Mouse (Mus musculus): ENCODE data around the gene Vmn1r213. TPM values are rescaled to one million over a fixed set of nuclear protein-coding genes. Genes with fewer than 3 reads are reported as not detected.

Vmn1r213 gene
- polyA plus RNA-seq (2015; fragmentation: Nextera tagmentation; extraction: Ambion mirVana), result not detected in 2 replicates

DNA sequence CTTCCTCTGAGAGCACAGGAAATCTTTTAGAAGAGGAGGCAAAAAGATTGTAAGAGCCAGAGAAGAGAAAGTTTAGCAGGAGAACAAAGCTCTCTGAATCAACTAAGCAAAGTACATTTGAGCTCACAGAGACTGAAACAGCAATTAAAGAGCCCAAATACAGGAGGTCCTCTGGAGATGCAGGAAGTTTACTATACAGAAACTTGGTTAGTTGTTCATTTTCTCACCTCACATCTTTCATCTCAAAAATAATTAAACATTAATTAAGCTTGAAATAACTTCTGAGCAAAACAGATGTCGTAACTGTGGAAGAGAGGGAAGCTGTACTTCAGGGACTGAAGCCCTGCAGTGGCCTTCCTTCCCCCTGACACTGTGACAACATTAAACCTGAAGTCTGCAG lies at the start of gene Vmn1r213:
Gene Vmn1r213, plus strand, starts transcription at position 301 of the 400 bp plus-strand sequence.
- H3K36me3 ChIP-seq, result no peaks in the 10 kb centered on the region
- WGBS, result 88% methylated on average over 1 of the region's 1 CpGs
- no peak within 1 kb of the TSS for H3K9ac ChIP-seq
- H3K4me1 ChIP-seq (replicated peaks), result no peaks in the 10 kb centered on the region
- H3K9me3 ChIP-seq, result no peaks in the 10 kb centered on the region
- no peak within 1 kb of the TSS for H3K4me2 ChIP-seq
- H3K4me3 ChIP-seq, result no peak within 1 kb of the TSS
- no peak for ATAC-seq (ENCODE audit: low FRiP score)
- no peaks in the 10 kb centered on the region for H3K27me3 ChIP-seq
- no peak within 1 kb of the TSS for H3K27ac ChIP-seq

DNA sequence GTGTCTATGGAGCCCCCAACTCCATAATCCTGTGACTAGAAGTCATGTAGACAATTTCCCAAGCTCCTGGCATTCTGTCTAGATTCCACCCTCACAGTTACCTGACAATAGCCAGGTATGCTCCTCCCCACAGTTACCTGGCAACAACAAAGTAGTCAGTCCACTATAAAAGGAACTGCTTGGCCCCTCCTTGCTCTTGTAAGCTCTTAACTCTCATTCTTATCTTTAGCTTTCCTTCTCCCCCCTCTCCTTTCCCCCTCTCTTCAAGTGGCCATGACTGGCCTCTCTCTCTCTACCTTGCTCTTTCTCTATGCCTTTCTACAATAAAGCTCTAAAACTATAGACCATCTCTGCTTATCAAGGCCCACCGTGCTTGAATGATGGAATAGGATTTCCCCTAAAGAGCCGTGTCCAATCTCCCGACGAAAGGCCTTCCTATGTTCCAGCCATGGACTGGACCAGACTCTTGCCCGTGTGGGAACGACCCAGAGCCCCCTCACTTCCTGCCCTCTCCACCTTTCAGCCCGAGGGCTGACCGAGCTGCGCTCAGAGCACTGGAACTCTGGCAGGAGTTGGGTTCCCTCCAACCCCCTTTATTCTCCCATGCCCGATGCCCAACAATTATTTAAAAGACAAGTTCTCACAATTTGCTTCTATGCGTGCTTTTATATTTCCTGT lies 17.1 kb upstream of the Vmn1r213 start:
- no peaks in the 10 kb centered on the region for H3K9me3 ChIP-seq
- no peaks in the 10 kb centered on the region for H3K36me3 ChIP-seq
- WGBS, result 91% methylated on average over 11 of the region's 11 CpGs
- H3K9ac ChIP-seq, result no peak overlapping the region
- no peaks in the 10 kb centered on the region for H3K27me3 ChIP-seq
- no peak for ATAC-seq (ENCODE audit: low FRiP score)
- no peak overlapping the region for H3K4me2 ChIP-seq
- no peaks in the 10 kb centered on the region for H3K4me1 ChIP-seq (replicated peaks)
- H3K4me3 ChIP-seq, result no peak overlapping the region
- no peak overlapping the region for H3K27ac ChIP-seq

DNA sequence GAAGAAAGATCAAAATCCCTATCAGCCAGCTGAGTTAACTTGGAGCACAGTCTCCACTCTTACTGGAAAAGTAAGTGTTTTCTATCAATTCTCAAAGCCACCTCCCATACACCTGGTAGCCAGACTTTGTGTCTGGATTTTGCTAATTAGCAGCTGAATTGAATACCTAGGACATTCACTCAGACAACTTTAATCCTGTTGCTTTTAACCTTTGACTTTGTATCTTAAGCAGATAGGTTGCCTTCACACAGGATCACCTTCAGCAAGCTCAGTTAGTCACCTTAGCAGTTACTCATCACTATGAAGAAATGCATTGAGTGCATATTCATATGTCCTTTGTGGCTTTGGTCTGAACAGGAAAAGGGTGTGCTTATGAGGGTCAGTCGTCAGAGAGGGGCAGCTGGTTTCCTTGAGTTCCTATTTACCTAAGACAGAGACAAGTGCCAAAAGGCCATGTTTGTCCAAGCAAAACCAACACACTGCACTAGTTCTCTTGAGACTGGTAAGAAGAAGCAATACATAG lies 15.2 kb upstream of the Vmn1r213 start:
- 47% methylated on average over 1 of the region's 1 CpGs for WGBS
- no peak for ATAC-seq (ENCODE audit: low FRiP score)
- H3K4me2 ChIP-seq, result no peak overlapping the region
- H3K36me3 ChIP-seq, result no peaks in the 10 kb centered on the region
- no peak overlapping the region for H3K9ac ChIP-seq
- H3K4me3 ChIP-seq, result no peak overlapping the region
- H3K27ac ChIP-seq, result no peak overlapping the region
- no peaks in the 10 kb centered on the region for H3K4me1 ChIP-seq (replicated peaks)
- no peaks in the 10 kb centered on the region for H3K27me3 ChIP-seq
- H3K9me3 ChIP-seq, result no peaks in the 10 kb centered on the region

DNA sequence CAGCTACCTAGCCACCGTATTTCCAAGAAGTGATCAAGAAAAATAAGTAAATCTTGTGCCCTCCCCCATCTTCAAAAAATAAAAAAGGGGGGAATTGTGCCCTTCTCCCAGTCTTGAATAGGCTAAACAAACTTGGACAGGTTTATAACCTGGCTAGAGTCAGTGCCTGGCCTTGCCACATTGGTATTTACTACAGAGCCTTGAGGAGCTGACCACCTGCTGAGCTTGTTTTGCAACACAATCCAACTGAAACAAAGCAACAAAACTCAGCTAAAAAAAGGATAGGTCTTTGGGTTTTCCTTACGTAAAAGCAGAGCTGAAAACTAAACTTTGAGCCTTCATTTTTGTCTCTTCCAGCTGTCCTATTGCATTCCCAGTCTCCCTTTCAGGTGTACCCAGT lies 14.7 kb upstream of the Vmn1r213 start:
- Histone ChIP-seq H3K4me2 (no peak overlapping the region), H3K27ac (no peak overlapping the region), H3K4me3 (no peak overlapping the region), H3K4me1 (replicated peaks) (no peaks in the 10 kb centered on the region), H3K9ac (no peak overlapping the region), H3K36me3 (no peaks in the 10 kb centered on the region), H3K9me3 (no peaks in the 10 kb centered on the region), H3K27me3 (no peaks in the 10 kb centered on the region)
- 39% methylated on average over 2 of the region's 2 CpGs for WGBS
- no peak for ATAC-seq (ENCODE audit: low FRiP score)

DNA sequence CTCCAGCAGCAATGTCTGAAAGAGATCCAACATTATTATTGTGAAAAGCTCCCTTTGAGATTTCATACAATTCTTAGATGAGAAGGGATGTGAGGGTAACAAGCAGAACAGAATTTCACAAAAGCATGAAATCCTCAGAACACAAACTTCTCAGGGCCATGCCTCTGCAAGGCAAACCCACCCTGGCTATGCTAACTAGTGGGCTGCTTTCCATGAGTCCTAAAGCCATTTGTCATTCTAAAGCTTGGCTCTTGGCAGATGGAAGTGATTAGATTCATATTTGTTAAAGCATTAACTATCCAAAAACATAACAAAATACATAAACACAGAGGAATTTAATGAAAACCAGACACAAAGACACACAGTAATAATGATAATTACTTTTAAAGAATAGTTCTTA lies 10.7 kb downstream of the Vmn1r213 start:
- H3K9me3 ChIP-seq, result no peaks in the 10 kb centered on the region
- no peak overlapping the region for H3K9ac ChIP-seq
- no peak overlapping the region for H3K4me3 ChIP-seq
- H3K36me3 ChIP-seq, result no peaks in the 10 kb centered on the region
- no peak for ATAC-seq (ENCODE audit: low FRiP score)
- no peaks in the 10 kb centered on the region for H3K4me1 ChIP-seq (replicated peaks)
- H3K27me3 ChIP-seq, result no peaks in the 10 kb centered on the region
- no peak overlapping the region for H3K27ac ChIP-seq
- H3K4me2 ChIP-seq, result no peak overlapping the region

DNA sequence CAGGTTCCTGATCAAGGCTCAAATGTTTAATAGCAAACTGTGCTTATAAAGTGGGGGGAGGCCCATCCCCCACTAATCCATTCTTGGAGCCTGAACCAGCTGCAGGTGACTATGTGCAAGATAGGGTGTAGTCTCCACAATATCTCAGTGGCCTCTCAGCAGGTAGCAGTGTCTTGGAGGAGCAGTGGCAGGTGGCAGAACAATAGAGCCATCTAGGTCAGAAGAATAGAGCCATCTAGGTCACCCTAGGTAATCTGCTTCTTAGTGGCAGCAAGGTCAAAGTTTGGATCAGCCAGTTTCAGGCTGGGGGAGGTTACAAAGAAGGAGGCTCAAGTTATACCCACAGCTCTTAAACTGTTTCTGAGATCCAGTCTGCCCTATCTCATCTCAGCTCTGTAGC lies 17.4 kb downstream of the Vmn1r213 start:
- Histone ChIP-seq H3K4me3 (no peak overlapping the region), H3K27me3 (no peaks in the 10 kb centered on the region), H3K27ac (no peak overlapping the region), H3K4me2 (no peak overlapping the region), H3K9ac (no peak overlapping the region), H3K4me1 (replicated peaks) (no peaks in the 10 kb centered on the region), H3K36me3 (no peaks in the 10 kb centered on the region), H3K9me3 (no peaks in the 10 kb centered on the region)
- ATAC-seq (ENCODE audit: low FRiP score), result no peak

DNA sequence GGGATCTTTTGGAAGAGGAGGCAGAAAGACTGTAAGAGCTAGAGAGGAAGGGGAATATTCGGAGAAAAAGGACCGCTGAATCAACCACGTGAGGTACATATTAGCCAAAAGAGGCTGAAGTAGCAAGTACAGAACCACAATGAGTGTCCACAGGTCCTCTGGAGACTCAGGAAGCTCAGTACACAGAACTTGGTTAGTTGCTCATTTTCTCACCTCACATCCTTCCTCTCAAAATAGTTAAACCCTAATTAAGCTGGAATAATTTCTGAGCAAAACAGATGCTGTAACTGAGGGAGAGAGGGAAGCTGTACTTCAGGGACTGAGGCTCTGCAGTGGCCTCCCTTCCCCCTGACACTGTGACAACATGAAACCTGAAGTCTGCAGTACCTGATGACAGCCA lies 22.7 kb downstream of the Vmn1r213 start, which contains the start of gene Vmn1r214:
Gene Vmn1r214, plus strand, starts transcription at position 301 of the 400 bp plus-strand sequence.
- Histone ChIP-seq H3K27ac (no peak within 1 kb of the TSS), H3K4me3 (no peak within 1 kb of the TSS), H3K9ac (no peak within 1 kb of the TSS), H3K4me1 (replicated peaks) (no peaks in the 10 kb centered on the region), H3K27me3 (no peaks in the 10 kb centered on the region), H3K9me3 (no peaks in the 10 kb centered on the region), H3K36me3 (no peaks in the 10 kb centered on the region), H3K4me2 (no peak within 1 kb of the TSS)
- 93% methylated on average over 3 of the region's 3 CpGs for WGBS
- ATAC-seq (ENCODE audit: low FRiP score), result no peak

DNA sequence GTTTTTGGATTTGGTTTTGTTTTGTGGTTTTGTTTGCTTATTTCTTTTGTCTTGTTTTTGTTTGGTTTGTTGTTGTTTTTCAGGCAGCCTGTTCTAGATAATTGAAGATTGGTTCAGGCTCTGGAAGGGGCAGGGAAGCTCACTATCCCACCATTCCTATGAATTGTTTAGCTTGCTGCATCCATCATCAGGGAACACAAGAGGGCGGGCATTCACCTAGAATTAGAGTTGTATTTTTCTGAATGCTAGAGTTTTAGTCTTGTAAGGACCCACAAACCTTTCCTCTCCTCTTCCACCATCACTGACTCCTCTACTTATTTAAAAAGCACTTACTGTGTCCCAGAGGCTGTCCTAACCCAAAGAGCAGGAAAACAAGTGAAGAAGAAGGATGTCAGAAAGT lies 50.3 kb downstream of the Vmn1r213 start:
- no peaks in the 10 kb centered on the region for H3K27me3 ChIP-seq
- ATAC-seq (ENCODE audit: low FRiP score), result no peak
- no peak overlapping the region for H3K9ac ChIP-seq
- H3K4me2 ChIP-seq, result no peak overlapping the region
- H3K27ac ChIP-seq, result no peak overlapping the region
- H3K9me3 ChIP-seq, result no peaks in the 10 kb centered on the region
- H3K4me1 ChIP-seq (replicated peaks), result no peaks in the 10 kb centered on the region
- no peaks in the 10 kb centered on the region for H3K36me3 ChIP-seq
- 52% methylated on average over 1 of the region's 1 CpGs for WGBS
- no peak overlapping the region for H3K4me3 ChIP-seq

Other genes with a start within 250 kb of the Vmn1r213 start
- gene Vmn1r208, start 230.3 kb upstream of the Vmn1r213 start, polyA plus RNA-seq (2015; fragmentation: Nextera tagmentation; extraction: Ambion mirVana), result not detected in 2 replicates
- not detected in 2 replicates for gene Vmn1r209, start 198.0 kb upstream of the Vmn1r213 start, polyA plus RNA-seq (2015; fragmentation: Nextera tagmentation; extraction: Ambion mirVana)
- gene Vmn1r210, start 176.3 kb upstream of the Vmn1r213 start, polyA plus RNA-seq (2015; fragmentation: Nextera tagmentation; extraction: Ambion mirVana), result not detected in 2 replicates
- gene Vmn1r211, start 150.1 kb upstream of the Vmn1r213 start, polyA plus RNA-seq (2015; fragmentation: Nextera tagmentation; extraction: Ambion mirVana), result not detected in 2 replicates
- gene Vmn1r212, start 123.5 kb upstream of the Vmn1r213 start, polyA plus RNA-seq (2015; fragmentation: Nextera tagmentation; extraction: Ambion mirVana), result not detected in 2 replicates
- gene Vmn1r214, start 22.8 kb downstream of the Vmn1r213 start, polyA plus RNA-seq (2015; fragmentation: Nextera tagmentation; extraction: Ambion mirVana), result not detected in 2 replicates
- not detected in 2 replicates for gene Vmn1r215, start 60.4 kb downstream of the Vmn1r213 start, polyA plus RNA-seq (2015; fragmentation: Nextera tagmentation; extraction: Ambion mirVana)
- not detected in 2 replicates for gene Vmn1r217, start 110.6 kb downstream of the Vmn1r213 start, polyA plus RNA-seq (2015; fragmentation: Nextera tagmentation; extraction: Ambion mirVana)
- 0.03 TPM in 1 of 2 replicates, not detected in the other for gene Vmn1r218, start 125.5 kb downstream of the Vmn1r213 start, polyA plus RNA-seq (2015; fragmentation: Nextera tagmentation; extraction: Ambion mirVana)
- not detected in 2 replicates for gene Vmn1r219, start 151.7 kb downstream of the Vmn1r213 start, polyA plus RNA-seq (2015; fragmentation: Nextera tagmentation; extraction: Ambion mirVana)
- not detected in 2 replicates for gene Vmn1r220, start 180.3 kb downstream of the Vmn1r213 start, polyA plus RNA-seq (2015; fragmentation: Nextera tagmentation; extraction: Ambion mirVana)
- gene Vmn1r221, start 206.5 kb downstream of the Vmn1r213 start, polyA plus RNA-seq (2015; fragmentation: Nextera tagmentation; extraction: Ambion mirVana), result not detected in 2 replicates
- gene Vmn1r222, start 228.3 kb downstream of the Vmn1r213 start, polyA plus RNA-seq (2015; fragmentation: Nextera tagmentation; extraction: Ambion mirVana), result not detected in 2 replicates
- not detected in 2 replicates for gene Vmn1r223, start 239.5 kb downstream of the Vmn1r213 start, polyA plus RNA-seq (2015; fragmentation: Nextera tagmentation; extraction: Ambion mirVana)

All from hindbrain, embryonic 13.5 days (tissue).